Mouse (Mus musculus) liver, embryonic 14.5 days (tissue): ENCODE data around the gene Spc24.

ENCODE experiments used
- CTCF ChIP-seq: IDR thresholded peaks from 2 replicates; pipeline ENCODE4 v1.5.1; 2016; ENCODE audit warnings: antibody characterized with exemption, low read depth, control low read depth
- EP300 ChIP-seq: IDR thresholded peaks from 2 replicates; pipeline ENCODE4 v1.6.1; 2016; ENCODE audit warnings: antibody characterized with exemption, low read depth

DNA sequence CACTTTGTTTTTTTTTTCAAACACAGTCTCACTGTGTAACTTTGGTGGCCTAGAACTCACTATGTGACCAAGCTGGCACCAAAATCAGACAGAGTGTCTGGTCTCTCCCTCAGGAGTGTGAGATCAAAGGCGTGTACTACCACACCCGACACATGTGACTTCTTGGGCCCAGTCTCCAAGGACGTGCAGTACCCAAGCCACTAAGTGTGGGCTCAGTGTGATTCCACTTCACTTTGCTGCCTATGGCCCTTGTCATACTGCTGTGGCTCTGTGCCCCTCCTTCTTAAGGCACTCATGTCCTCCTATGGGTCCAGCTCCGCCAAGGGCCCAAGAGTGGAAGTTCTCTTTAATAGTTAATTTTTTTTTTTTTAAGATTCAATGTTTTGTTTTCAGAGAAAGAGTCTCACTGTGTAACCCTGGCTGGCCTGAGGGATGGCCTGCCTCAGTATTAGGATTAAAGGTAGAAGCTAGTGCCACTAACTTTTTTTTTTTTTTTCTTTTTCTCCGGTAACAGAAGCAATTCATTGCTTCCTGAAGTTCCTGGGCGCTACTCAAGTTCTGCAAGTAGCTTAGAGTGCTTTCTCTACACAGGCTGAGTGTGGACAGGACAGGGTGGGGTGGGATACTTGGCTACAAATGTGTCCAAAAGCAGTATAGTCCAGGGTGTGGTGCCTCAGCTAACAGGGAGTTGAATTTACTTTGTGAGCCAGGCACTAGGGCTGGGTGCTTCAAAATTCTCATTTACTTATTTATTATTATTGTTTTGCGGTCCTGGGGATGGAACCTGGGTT is 24.6 kb upstream of the Spc24 start:
- TF ChIP-seq CTCF (no peak), EP300 (no peak)
